Mouse (Mus musculus): ENCODE measurements around the gene Runx3. TPM values are rescaled to one million over a fixed set of nuclear protein-coding genes. Genes with fewer than 3 reads are reported as not detected.

The Runx3 gene
- total RNA-seq, 2 experiments from 2014 or later, result 0.23 to 1.2 TPM

DNA sequence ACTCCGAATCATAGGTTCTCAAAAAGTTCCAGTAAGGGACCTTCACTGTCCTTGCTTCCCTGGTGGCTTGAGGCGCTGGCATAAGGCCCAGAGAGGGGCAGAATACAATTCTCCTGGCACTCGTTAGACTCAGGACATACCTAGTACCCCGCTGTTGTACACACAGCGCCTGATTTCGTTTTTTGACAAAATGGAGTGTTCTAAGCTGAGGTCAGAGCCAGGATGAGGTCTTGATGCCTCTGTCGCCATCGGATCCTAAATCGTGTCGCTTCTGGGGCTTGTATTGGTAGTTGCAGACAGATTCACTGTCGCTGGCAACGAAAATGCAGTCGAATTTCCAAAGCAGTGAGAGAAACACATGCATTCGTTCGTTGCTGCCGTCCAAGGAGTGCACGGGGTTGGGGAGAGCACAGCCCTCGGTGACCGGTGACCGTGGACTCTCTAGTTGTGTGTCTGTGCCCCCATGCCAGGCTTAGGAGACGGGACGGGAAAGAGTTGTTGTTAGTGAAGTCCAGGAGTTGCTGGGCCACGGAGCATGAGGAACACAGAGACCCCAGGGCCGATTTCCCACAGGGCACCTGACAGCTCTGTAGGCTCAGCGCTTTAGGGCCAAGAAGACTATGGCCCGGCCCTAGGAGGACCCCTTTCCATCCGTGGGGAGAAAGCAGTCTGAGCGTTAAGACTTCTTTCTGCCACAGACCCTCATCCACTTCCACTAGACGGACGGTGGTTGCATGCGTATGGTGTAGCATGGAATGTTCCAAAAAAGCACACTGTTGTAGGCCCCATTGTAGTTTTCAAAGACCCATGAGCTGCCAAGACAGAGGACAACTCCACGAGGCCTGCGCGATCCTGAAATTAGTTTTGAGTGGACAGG, 30.9 kb downstream of the Runx3 start:
- DNase-seq, result no peak

DNA sequence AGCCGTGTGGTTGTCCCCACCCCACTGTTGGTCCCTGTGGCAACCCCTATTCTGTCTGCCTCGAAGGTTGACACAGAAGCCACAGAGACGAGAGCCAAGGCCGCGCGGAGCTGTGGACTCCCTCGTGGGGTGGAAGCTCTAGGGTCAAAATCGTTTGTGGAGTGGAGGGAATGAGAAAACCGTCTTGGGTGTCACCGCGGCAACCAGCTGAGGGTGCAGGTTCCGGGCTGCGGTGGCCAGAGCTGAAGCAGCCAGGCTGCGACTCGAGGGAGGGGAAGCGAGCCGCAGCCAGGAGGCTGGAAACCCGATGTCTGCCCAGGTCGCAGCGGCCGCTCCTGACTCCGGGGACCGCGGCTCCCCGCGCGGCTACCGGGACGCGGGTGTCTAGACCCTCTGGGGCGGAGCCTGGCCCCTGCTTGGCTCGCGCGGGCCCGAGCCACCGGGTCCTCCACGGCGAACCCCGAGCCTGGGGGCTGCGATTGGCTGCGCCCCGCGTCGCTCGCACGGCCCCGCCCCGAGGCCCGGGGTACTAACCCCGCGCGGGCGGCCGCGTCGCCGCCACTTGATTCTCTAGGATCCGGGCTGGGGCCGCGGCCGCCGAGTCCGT, 31.6 kb downstream of the Runx3 start:
- DNase-seq, result peak; percentile 20

DNA sequence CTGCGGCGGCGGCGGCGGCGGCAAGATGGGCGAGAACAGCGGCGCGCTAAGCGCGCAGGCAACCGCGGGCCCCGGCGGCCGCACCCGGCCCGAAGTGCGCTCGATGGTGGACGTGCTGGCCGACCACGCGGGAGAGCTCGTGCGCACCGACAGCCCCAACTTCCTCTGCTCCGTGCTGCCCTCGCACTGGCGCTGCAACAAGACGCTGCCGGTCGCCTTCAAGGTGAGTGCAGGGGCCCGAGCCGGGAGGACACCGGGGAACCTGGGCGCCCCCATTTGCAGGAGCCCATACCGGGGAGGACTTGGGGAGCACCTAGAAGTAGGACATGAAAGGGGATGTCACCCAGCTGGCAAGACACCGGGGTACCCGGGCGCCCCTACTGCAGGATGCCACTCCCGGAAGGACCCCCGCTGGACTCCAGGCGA, 32.4 kb downstream of the Runx3 start:
- peak; percentile 38 for DNase-seq

DNA sequence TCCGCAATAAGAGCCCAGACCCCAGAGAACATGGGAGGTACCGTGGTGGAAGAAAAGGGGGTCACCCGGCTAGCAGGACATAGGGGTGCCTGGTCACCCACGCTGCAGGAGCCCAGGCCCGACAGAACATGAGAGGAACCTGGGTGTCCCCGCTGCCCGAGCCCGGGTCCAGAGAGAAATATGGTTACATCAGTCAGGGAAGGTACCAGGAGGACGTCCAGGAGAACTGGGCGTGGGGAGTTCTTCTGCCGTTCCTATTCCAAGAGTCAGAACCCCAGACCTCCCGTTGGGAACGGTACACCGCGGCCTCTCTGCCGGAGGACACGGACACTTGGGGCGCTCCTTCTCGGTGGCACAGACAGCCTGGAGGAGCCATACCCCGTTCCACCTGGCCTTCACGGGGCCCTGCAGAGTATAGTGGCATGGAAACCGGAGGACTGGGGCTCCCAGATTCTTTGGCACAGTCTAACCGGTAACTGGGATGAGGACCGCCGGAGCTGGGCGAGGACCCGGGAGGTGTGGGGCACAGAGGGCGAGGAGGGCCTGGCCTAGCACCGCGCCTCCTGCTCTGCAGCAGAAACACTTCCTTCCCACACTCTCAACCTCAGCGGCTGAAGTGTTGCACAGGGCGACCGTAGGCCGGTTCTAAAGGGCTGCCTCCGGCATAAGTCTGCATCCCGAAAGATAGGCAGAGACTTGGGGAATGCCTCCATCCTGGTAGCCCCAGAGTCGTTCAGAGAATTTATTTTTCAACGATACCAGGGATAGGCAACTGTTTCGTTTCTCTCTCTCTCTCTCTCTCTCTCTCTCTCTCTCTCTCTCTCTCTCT, 33.0 kb downstream of the Runx3 start:
- peak; percentile 25 for DNase-seq

DNA sequence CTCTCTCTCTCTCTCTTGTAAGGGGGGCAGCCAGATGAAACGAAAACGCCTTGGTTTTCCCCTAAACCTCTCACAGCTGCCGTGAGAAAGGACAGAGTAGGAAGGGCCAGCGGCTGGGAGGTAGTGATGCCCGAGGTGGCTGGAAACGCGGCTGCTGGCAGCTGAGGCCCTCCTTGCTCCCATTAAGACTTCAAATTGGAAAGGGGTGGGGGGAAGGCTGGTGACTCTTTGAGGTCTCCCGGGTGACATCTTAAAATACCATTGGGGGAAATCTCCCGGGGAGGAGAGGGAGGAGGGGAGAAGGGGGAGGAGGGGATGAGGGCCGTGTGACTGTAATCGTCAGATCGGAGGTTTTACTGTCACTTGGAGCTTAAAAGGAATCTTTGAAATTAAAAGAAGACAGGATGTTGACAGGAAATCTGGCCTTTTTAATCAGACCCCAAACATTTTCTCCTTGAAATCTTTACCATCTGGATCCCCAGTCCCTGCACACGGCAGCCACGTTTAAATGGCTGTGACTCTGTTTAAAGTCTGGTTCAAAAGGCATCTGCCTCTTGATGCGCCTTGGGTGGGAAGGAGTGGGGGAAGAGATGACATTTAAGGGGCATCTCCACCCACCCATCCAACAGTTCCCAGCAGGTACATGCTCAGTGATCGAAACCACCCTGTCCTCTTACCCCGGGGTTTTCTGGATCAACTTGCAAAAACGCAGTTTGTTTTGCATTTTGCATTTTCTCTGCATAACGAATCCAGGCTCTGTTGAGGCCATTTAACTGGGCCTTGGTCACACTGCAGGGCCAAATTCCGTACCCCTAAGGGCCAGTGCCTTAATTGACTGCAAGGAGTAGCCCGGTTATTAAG, 33.9 kb downstream of the Runx3 start:
- DNase-seq, result no peak

DNA sequence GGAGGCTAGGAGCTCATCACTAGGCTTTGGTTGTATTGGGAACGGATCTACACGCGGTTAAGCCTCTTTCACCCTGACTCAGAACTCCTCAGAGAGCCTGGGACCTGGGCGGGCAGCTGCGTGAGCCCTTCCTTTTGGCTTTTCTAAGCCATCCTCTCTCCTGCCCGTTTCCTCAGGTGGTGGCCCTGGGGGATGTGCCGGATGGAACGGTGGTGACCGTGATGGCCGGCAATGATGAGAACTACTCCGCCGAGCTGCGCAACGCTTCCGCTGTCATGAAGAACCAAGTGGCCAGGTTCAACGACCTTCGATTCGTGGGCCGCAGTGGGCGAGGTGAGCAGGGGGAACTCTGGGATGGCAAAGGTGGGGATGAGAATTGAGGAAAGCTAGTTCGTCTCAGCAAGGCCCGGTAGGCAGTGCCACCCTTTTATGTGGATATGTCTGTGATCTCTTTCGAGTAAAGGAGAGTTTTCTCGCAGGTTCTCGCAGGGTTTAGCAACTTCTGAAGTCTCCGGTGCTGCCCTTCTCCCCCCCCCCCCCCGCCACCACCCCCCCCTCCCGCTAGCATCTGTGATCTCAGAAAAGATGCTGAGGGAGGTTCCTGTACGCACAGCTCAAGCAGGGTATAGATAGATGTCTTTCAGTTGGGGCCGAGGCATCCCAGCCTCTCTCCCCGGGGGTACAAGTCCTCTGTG, 34.8 kb downstream of the Runx3 start:
- DNase-seq, result no peak

DNA sequence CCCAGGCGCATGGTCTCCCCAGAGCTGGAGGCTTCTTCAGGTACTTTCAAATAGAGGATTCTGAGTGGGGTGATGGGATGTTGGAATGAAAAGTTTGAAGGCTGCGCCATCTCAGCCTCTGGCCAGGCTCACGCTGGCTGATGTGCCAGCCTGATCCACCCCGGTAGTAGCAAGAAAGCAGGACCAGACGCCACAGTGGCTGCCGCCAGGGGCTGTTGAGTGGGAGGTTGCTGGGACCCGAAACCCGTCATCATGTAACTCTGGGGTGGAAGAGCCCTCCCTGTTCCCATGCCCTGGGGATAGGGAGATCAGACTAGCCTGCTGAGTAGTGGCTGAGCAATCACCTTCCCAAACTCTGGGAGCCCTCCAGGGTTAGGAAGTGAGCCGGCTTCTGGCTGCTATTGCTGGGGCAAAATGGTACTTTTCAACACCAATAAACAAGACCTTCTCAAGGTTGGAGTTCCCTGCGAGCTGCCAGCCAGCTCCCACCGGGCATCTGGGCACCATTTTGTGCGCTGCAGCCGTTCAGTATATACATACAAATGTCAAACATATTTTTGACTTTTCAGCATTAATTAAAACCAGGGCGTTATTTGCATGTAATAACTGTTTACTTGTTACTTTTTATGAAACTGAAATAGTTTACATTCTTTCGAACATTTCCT, 35.5 kb downstream of the Runx3 start:
- no peak for DNase-seq

DNA sequence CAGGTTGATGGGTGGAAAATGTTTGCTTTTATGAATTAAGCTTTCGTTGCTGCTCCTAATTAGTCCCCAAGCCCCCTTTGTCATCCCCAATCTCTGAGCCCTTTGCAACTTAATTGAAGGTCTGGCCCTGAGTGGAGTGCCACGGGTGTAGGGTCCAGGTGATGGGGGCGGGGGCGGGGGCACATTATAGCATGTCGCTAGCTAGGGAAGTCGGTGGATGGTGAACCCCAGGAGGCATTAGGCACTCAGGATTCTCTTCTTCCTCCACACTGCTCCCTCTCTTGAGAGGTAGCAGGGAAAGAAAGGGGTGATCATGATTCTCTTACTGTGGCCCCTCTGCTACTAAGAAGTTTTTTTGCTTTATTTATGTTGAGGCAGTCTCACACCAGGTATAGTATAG, 36.1 kb downstream of the Runx3 start:
- DNase-seq, result no peak

DNA sequence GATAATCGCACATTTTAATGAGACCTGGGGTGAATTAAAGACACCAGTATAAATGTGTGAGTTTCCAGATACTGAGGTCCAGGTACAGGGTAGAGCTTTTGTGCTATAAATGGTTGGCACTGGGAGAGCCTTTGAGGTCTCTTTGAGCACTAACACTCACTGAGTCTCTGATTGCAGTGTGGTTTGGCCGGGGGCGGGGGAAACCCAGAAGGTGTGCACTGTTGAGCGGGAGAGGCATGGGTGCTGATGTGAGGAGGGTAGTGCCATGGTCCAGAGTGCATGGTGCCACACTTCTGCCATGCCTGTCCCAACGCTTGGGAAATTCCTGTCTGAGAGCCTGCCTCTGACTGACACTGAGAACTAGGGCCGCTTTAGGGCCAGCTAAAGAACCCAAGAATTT, 36.9 kb downstream of the Runx3 start:
- no peak for DNase-seq

DNA sequence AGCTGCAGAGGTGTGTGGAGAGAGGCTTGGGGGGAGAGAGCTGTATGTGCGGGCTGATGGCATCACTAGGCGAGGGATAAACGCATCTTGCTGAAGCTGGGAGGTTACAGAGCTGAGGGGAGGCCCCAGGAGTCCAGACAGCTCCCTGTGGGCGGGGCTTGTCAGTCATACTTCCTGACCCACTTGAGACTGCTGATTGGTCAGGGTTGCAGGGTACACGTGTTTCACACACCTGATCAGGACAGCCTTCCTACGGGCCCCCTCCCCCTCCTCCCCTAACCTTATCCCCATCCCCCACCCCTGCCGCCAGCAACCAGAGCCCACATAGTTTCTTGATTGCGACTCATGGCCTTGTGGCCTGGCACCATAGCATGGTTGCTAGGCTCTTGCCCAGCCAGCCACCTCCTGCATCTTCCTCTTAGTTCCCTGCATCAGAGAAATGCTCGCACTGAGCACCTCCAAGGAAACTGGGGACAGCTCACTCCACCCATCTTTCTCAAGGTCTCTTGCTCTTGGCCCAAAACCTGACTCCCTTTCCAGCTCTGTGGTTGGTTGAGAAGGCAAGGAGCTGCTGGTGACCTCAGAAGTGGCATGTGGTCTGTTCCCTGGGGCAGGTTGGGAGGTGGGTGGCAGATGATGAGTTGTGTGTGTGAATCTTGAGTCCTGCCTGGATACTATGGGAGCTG, 38.4 kb downstream of the Runx3 start:
- DNase-seq, result no peak

DNA sequence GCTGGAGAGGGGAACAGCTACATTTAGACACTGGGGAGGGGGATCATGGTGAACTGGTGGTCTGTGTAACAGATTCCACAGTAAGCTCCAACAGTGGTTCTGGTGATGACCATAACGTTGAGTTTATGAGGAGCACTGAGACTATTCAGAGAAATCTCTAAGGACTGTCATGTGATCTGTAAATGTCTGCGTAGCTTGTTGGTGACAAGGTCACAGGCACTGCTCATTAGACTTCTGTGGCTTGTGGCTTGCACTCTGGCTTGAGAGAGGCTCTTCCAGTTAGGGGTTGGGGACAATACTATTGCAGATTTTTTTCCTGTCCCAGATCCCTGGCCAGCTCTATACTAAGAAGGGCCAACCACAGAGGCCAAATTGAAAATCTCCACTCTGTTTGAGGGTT, 39.2 kb downstream of the Runx3 start:
- DNase-seq, result no peak

DNA sequence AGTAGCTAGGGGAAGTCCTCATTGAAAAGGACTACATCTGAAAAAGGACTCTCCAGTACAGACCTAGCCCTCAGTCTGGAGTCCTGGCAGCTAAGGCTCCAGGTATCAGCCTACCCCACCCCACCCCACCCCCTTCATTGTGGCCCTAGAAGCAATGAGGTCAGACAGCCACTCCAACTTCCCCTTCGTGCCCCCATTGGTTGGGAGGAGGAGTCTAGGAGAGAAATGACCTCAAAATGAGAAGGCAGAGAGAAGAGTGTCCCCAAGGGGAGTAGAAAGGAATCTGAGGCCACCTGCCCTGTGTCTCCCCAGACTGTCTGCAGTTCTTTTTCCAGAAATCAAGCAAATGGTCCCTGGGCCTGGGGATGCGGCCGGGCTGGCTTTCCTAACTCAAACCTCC, 39.7 kb downstream of the Runx3 start:
- DNase-seq, result no peak

DNA sequence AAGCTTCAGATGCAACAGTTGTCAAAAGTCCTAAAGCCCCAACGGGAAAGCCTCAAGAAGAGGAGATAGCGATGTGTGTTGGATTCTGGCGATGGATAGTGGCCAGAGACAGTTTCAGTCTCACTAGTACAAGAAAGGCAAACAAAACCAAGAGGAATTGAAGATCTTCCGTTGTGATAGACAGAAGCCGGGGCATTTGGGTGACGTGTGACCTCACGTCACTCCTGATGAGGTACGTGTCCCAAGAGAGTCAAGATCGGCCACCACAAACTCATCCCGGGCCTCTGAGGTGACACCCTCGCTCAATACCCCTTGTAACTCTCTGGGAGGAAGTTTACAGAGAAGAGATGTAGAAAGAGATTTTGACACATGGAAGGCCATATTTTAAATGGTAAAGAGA, 41.0 kb downstream of the Runx3 start:
- no peak for DNase-seq

DNA sequence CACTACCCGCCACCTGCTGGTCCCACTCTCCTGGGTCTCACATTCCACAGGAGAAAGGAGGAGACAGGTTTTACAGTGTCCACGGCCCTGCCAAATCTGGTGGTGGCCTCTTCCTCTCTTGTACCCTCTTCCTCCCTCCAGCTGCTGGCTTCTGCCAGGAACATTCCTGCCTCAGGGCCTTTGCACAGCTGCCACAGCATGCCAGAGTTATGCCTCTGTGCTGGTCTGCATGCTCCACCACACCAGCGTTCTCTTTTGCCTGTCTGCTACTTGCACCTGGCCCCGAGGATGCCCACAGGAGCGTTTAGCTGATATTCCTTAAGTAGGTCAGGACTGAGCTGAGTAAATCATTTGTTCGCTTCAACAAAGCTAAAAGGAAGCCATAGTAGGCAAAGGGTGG, 45.3 kb downstream of the Runx3 start:
- DNase-seq, result no peak

DNA sequence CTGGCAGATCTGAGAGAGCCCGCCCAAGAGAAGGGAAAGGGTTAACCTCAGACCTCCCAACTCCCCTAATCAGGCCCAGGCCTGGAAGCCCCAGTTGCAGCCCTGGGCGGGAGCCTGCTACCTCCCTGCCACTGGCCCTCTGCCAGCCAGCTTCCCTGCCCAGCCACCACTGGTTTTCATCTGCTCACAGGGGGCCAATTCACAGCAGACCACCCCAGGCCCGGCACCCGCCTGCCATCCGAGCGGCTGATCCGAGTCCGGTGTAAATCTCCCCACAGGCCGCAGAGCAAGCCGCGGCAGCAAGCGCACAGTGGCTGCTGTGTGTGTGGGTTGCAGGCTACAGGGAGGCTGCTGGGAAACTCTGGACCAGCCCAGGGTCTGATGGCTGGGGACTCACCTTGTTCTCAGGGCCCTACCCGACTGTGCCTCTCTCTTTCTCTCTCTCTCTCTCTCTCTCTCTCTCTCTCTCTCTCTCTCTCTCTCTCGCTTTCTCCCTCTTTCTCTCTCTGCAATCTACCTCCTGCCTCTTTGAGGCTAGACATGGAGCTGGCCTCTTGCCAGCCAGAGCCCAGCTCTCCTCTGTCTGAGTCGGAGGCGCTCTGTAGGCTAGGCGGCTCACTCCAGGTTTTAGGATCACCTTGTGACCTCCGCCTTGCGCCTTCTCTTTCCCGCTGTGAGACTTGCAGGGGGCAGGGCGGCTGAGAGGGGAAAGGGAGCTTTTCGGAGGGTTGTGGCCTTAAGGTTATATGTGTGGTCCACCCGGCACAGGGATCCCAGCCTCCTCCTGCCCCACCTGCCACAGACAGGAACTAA, 46.2 kb downstream of the Runx3 start:
- no peak for DNase-seq

DNA sequence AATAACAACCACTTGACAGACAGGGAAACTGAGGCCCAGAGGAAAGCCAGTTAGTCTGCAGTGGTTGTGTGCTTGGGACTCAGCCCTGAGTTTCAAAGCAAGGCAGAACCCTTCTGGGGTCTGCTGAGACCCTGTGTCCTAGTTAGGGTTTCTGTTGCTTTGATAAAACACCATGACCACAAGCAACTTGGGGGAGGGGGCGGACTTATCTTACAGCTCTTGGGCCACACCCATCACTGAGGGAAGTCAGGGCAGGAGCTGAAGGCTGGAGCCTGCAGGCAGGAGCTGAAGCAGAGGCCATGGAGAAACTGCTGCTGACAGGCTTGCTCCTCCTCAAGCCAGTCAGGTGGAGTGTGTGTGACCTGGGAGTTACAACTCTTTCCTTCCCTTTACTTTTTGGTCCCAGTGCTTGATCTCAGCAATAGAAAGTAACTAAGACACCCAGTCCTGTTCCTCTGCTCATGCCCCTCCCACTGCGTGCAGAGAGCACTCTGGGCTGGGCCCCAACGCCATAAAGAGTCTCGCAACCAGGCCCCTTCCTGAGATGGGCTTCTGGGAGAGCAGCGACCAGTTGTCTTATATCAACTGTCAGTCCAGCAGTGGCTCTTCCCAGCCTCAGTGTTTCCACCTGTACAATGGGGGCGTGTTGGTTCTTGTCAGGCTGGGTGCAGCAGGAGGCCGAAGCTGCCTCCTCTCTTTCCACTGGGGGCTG, 47.5 kb downstream of the Runx3 start:
- no peak for DNase-seq

DNA sequence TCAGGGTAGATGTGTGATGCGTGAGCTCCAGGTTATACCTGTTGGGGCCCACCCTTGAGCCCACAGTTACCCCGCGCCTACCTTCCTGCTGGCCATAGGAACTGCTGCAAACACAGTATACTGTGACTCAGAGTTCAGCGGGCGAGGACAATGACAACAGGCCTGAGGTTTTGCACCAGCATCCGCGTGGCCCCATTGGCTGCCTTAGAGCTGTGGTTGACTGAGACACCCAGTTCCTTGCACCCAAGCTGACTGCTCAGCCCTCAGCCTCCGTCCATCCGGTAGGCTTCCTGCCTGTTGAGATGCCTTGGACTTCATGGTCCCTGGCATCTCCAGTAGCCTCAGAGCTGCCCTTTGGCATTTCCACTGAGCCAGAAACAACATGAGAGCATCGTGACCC, 48.6 kb downstream of the Runx3 start:
- no peak for DNase-seq

DNA sequence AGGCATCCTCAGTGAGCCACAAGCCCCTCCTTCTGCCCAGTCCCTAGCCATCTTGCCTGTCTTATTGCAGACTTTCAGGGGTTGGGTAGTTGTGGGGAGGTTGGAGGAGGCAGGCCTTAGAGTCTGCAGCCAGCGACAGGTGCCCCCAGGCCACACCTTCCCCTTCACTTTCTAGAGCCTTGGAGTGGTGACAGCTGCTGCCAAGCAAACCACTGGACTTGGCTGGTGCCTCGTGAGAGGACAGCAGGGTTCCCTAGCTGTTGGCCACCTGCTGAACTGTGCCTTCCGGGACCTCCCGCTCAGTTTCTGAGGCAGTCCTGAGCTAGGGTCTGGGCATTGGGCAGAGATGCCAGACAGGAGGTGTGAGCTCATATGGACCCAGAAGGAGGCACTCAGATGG, 49.0 kb downstream of the Runx3 start:
- no peak for DNase-seq
